Mouse (Mus musculus): ENCODE measurements around the gene Sypl2.

The Sypl2 gene

DNA sequence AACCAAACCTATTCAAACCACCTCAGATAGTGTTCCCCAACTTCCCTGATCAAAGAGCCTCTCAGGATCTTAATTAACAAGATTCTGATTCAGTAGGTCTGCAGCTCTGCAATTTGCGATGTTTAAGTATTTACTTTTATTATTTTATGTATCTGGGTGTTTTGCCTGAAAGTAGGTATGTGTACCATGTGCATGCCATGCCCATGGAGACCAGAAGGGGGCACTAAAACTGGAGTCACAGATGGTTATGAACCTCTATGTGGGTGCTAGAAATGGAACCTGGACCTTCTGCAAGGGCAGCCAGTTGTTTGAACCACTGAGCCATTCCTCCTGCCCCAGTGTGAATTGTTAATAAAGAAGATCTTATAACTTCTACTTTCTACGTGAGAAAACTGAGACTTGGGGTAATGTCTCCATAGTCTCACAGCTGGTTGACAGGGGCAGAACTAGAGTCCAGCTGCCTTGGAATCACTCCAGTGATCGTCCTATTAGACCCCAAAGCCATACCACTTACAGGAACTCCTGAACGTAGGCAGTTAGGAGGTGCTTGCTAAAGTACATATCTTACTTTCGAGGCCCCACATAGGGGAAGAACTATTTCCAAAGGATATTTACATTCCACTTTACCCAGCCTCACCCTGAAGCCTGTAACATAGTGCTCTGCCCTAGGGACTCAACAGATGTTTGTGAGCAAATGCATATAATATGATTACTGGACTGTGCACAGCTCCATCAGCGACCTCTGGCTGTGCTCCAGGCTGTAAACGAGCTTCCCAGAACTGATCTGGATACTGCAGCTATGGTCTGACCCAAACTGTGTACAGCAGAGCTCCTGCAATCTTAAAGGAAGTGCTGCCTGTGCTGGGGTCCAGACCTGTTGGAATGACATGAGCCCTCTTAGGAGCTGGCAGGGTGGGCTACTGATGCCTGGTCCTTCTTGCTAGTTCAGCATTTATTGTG is 47.4 kb downstream of the Sypl2 start:
- DNase-seq (ENCODE audit: low spot score): no peak

DNA sequence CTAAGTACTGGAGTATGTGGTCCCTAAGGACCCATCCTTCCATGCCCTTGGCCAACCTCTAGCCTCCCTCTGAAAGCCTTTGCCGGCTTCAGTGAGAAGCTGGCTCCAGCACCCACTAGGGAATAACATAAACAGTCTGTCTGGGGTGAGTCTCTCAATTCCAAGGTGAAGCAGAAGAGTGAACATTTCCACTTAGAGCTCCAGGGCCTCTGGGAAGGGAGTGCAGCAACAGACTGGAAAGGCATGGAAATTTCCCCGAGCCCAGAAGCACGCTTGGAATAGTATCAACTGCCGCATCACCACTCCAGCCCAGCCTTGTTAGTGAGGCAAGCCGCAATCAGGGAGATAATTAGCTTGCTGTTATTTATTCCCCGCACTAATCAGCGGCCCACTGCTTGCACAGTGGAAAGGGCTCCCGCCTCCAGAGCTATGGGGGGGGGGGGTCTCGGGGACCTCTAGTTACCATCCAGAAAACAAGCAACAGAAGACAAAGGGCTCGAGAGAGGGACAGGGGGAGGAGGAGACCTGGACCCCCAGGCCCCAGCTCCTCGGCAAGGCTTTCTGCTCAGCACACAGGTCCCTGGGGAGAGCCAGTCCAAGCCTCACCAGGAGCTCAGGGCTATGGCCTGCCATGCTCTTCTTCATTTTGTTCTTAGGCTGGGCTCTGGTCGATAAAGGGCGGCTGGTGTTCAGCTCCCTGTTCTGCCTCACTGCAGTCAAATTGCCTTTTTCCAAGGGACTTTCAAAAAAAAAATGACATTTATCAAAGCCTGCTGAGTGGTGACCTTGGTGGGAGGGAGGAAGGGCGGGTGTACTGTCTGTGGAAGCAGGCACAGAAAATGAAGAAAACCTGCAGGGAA is 51.5 kb downstream of the Sypl2 start:
- DNase-seq (ENCODE audit: low spot score): peak; percentile 53

DNA sequence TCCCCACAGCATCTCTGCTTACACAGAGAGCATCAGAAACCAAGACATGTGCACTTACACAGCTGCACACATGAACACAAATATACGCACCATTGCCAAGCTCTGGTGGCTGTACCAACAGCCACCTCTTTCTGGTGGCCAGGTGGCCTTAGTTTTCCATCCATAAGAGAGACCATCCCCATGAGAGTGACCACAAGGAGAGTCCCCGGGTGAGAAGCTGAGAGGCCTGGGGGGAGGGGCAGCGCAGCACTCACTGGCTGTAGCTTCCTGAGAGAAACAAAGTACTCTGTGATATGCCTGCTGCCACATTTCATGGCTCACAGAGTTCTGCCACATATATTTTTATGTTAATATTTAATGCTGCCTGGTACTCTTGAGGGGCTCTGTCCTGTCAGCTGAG is 57.2 kb downstream of the Sypl2 start:
- no peak for DNase-seq (ENCODE audit: low spot score)

DNA sequence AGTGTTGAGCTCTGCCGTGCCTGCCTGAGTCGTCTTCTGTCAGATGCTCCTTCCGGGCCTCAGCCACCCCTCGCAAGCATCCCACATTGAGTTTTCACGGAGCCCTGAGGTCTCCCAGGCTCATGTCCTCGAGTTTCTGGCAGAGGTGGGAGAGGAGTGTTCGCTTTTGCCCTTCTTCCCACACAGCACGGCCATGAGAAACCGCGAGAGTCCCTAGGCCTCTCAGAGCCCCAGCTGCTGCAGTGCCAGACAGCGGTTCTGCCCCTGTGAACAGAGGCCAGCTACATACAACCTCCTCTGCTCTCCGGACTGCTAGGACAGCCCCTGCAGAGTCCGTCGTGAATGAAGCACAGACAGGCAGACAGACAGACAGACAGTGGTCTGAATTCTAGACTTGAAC is 58.9 kb downstream of the Sypl2 start:
- DNase-seq (ENCODE audit: low spot score): no peak

DNA sequence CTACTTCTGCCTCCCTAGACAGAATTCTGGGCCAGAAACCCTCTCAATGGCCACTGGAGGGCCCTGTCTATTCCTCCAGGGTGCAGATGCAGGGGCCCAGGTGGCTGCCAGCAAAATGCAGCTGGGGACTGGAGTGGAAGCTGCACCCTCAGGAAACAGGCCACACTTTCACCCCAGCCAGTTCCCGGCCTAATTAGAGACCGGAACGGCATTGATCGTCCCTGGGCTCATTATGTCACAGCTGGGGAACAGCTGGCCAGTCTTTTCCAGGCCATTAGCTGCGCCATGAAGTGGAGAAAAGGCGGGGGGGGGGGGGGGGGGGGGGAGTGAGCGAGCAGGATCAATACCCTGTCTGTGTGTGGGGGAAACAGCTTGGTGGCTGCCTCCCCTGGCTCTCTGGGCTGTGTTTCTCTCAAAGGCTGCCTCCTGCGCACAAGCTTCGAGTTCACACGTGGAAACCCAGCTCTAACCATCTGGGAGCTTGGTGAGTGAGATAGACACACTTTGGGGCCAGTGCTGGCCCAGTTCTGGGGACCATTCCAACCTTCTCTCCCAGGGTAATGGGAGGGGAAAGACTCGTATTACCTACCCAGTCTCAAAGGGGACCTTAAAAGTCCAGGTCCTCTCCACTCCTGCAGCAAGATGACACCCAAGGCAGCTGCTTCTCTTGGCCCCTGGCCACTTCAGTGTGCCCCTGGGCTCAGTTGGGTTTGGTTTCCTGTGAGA is 59.8 kb downstream of the Sypl2 start:
- DNase-seq (ENCODE audit: low spot score): no peak

DNA sequence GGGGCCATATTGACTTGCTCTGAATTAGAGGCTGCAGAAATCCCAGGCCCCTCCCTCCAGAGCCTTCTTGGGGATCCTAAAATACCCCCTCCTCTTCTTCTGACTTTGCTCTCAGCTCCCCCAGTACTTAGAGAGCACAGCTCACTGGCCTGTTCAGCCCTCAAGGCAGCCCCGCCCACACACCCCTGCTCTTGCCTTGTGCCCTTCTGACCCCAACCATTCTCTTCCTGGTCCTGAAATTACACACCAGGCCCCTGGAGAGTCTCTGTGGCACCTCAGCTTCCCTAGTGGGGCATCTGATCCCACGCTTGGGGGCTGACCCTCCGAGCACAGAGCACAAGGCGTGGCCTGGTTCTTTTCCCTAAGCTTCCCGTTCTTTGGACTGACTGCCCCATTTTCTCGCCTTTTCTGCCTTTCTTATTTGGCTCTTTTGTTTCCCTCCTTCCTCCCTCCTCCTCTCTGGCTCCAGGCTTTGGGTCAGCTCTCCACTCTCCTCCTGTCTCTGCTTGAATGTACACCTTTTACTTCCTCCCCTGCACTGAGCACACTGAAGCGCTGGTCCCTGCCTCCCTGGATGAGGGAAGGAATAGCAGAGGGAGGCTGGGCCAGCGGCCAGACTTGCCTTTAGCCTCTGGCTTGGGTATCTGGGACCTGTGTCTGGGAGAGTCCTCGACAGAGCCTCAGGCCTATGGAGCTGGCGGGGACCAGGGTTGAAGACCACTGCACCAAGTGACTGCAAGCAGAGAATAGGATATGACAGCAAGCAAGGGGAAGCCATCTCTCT is 60.7 kb downstream of the Sypl2 start:
- DNase-seq (ENCODE audit: low spot score): no peak

DNA sequence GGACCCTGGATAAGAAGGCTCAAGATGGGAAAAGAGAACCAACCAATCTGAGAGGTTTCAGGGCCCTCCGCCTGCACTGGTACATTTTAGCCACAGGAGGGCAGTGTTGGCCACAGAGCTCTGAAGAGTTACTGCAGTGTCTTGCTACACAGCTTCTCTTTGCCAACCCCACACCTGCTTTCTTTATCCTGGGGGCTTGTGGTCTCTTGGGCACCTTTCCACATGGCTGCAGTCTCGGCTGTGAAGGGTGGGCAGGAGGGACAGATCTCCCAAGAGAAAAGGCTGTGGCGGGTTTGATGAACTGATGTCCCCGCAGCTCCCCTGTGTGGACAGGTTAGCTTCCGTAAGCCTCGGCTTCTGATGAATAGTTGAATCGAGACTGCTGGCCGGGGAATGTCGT is 61.6 kb downstream of the Sypl2 start:
- peak; percentile 86 for DNase-seq (ENCODE audit: low spot score)

DNA sequence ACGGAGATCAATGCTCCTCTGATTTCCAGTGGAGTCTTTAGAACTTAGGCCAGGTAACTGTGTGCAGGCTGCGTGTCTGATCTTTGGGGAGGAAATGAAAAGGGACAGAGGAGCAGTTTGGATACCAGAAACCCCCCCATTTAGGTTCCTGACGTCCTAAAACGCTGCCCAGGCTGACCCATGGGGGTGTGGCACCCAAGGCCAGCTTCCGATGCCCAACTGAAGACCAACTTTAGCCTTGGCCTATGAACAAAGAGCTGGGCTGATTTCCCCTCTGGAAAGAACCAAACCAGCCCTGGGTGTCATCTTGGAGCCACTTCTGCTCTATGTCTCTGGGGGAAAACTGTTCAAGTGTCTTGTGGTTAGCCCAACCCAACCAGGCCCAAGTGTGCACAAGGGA is 62.4 kb downstream of the Sypl2 start:
- DNase-seq (ENCODE audit: low spot score): no peak

Measured in adipocyte (in vitro differentiated cells).